13 mouse cellular contexts compared by ENCODE assay signal in genomic region chr11:61706232-61706631, GRCm38 (mm10).
A peak's percentile ranks its signal among the peaks of the same experiment; 100 is the strongest.
DNase-seq lines count a peak whose midpoint lies in the region.
"Had no signal": no experiment of that assay in that cellular context is flagged by ENCODE, and none has a peak within 500 bp of the region (broad histone marks: within the 10 kb centered on the region; RNA-seq: fewer than 3 reads in every experiment).

No protein-coding gene starts in this region.

- DNase-seq in yolk sac, embryonic 10.5 days (ENCODE audit: low spot score), result peak; percentile 67
- DNase-seq in testis, postnatal 10 days (ENCODE audit: low spot score), result no peak
- DNase-seq: adrenal gland, adult 2 months; adrenal gland, adult 8-10 months; adrenal gland, postnatal 10 days; adrenal gland, postnatal 14 days; adrenal gland, postnatal 25 days; adrenal gland, postnatal 36 days; B cell, adult 2 months; cerebellum, adult 11 months; cerebellum, adult 11-12 months; cerebellum, adult 18-20 months; cerebellum, adult 2 months had no signal
